Mouse (Mus musculus) cerebellum, postnatal 10 days (tissue): ENCODE results near the gene Pef1.

ENCODE experiments used
- DNase-seq, 2 experiments: peaks; one replicate each; pipeline ENCODE4 v3.0.0; 2021; ENCODE audit warnings: mixed read lengths in 2 of 2

The Pef1 gene

DNA sequence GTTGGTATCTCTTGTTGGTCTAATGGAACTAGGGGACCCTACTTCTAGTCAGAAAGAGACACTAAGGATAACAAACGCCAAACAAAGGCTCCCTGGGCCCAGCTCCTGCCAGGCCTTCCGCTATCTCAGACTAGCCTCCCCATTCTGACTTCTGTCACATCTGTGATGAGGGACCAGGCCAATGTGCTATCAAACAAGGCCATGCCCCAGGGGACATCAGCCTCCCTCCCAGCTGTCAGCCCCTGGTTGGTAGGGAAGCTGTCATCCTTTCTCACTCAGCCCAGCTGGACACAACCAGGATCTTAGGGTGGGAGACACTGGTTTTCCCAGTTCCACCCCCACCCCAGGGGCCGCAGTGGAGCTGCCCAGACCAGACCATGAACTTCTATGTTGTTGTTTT, 7.2 kb upstream of the Pef1 start:
- DNase-seq = no peak

DNA sequence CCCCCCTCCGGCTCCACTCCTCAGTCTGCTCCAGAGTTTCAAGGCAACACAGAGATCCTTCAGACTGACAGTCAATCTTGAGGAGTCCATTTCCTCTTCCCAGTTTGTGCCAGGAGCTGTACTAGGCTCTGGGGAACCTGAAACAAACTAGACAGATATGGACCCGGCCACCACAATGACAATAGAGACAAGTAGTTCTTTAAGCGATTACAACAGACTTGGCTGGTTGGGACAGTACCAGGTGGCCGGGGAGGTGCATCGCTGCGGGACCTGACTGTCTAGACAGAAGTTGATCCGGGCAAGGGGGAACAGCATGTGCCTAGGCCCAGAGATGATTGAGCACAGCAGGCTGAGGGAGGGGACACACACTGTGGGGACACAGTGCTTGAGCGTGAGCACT, 1.2 kb upstream of the Pef1 start:
- peak; percentile 78 to 89 for DNase-seq

GRCm38 (mm10) chr4:130103632-130104031, 1.3 kb downstream of the Pef1 start:
- DNase-seq = peak in 1 of 2 experiments; percentile 29

DNA sequence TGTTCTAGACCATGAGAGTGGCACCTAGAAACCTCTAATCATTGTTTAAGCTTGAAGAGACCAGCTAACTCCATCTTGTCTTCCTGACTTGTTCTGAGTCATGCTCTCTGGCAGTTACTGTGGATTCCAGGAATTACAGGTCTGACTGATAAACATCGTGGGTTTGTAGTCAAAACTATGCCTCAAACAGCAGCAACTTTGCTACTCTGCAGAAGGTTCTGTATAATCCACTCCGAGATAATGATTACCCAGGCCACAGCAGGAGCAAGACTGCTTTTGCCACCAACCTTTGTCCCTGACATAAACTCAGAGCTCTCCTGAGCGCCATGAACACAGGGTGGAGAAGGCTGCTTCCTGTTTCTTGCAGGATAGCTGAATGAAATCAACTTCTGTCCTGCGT, 2.2 kb downstream of the Pef1 start:
- no peak for DNase-seq

DNA sequence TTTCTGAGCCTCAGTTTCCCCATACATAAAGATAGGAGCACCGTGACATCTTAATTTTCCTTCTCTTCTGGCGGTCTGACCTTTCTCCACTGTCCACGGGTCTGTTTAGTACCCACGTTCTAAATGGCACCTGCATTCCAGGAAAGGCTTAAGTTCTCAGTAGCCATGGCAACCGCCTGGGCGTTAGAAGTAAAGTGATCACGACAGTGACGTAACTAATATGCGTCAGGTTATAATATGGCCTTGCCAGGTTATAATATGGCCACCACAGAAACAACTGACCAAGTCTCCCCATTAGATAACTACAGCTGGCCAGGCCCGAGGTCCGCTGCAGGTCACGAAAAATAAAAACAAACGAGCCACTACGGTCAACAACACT, 4.7 kb downstream of the Pef1 start:
- DNase-seq = no peak

GRCm38 (mm10) chr4:130107444-130108131, 5.2 kb downstream of the Pef1 start:
- DNase-seq = peak; percentile 100

- no peak for DNase-seq
These were observed 6.6 kb downstream of the Pef1 start for GRCm38 (mm10) chr4:130108929-130109328.

GRCm38 (mm10) chr4:130109666-130110065, 7.3 kb downstream of the Pef1 start:
- peak in 1 of 2 experiments; percentile 1 for DNase-seq

DNA sequence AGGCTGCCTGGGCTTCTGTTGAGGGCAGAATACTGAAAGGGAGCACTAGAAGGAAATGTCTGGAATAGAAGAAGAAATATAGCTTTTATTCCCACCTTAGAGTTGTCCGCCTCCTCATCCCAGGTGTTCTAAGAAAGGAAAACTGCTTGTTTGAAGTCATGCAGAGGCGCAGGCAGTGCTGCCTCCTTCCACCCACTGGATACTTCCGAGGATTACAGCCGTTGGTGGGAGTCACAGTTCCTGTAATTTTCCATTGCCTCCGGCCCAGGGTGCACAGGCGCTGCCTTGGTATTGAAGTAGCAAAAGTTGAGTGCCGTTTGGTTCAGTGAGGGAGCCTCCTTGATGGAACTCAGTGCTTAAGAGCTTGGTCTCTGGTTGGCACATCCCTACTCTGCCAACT, 7.7 kb downstream of the Pef1 start:
- DNase-seq = no peak

GRCm38 (mm10) chr4:130112299-130112698, 9.9 kb downstream of the Pef1 start:
- no peak for DNase-seq

DNA sequence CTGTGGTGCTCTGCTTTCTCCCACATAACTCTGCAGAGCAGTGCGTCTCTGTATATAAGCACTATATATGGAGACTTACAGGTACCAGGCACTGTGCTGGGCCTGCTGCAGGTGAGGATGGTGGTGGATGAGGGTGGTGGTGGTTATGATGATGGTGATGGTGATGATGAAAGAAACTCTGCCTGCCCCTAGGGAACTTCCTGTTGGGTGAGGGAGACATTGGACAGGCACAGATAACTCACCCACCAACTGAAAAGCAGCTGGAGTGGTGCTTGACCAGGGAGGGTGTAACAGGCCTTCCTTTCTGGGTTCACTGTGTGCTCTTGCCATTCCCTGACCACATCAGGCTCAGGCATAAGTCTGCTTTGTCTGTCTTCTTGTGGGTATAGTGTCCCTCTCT, 10.4 kb downstream of the Pef1 start:
- DNase-seq = no peak

DNA sequence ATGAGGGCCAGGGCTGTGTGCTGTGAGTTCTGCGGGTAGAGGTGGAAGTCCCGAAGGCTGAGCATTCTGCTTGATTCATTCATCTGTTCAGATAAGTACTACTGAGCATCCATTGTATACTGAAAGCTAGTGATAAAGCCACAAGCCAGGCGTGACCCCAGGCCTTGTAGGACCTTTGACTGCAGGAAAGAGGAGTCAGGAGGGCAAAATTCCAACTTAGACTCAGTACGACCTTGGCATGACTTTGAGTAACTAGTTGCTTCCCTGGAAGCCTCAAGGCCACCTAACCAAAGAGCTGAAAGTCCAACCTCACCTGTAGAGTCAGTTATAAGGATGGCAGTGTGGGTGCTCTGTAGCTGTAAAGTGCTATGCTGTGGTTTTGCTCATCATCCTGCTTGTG, 18.4 kb downstream of the Pef1 start:
- no peak for DNase-seq

GRCm38 (mm10) chr4:130121560-130121959, 19.2 kb downstream of the Pef1 start:
- peak in 1 of 2 experiments; percentile 3 for DNase-seq

GRCm38 (mm10) chr4:130123020-130123419, 20.7 kb downstream of the Pef1 start:
- DNase-seq = no peak

DNA sequence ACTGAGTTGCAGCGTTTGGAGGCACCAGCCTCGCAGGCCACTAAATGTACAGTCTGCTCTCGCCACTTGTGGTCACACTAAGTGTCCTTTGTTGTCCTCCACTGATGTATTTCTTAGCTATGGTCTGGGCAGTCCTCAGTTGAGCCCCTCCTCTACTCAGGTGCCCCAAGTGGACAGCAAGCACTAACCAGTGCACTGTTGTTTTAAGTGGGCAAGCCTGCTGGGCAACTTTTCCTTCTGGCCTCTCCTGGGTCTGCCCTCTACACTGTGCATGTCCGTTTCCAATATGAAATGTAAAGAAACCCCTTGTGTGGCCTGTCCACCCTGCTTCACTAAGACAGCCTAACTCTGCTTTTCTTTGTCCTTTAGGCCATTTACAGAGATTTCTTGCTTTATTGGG, 21.8 kb downstream of the Pef1 start:
- no peak for DNase-seq

DNA sequence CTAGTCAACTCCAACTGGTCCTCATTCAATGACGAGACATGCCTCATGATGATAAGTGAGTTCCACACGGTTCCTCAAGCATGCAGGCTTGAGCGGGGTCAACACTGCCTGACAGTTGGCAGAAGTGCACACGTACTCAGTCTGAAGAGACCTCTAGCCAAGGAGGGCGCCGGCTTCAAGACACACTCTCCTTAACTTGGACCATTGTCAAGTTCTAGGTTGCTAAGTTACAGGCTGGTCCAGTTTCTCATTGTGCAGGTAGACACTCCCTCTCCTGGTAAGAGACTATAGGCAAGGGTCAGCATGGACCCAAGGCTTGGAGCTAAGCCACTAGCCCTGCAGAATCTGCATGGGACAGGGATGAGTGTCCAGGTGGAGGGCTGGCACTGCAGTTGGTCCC, 22.8 kb downstream of the Pef1 start:
- peak in 1 of 2 experiments; percentile 2 for DNase-seq

DNA sequence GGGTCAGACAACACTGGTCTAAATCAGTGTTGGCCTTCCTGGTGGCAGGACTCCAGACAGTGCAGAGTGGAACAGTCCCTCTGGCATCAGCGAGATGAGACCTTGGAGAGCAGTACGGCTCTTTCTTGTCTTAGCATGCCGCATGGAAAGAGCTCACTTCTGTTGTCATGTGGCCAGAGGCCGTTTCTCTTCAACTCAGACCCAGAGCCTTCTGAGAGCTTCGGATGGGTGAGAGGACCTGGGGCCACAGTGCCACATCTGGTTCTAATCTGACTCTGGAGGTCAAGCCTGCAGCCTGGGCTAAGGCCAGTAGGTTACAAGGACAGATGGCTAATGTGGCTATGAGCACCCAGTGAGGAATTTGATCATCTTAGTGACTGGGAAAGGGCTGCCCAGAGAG, 23.6 kb downstream of the Pef1 start:
- peak in 1 of 2 experiments; percentile 7 for DNase-seq

GRCm38 (mm10) chr4:130128907-130129306, 26.5 kb downstream of the Pef1 start:
- DNase-seq = peak in 1 of 2 experiments; percentile 7

GRCm38 (mm10) chr4:130130082-130130481, 27.7 kb downstream of the Pef1 start:
- no peak for DNase-seq

DNA sequence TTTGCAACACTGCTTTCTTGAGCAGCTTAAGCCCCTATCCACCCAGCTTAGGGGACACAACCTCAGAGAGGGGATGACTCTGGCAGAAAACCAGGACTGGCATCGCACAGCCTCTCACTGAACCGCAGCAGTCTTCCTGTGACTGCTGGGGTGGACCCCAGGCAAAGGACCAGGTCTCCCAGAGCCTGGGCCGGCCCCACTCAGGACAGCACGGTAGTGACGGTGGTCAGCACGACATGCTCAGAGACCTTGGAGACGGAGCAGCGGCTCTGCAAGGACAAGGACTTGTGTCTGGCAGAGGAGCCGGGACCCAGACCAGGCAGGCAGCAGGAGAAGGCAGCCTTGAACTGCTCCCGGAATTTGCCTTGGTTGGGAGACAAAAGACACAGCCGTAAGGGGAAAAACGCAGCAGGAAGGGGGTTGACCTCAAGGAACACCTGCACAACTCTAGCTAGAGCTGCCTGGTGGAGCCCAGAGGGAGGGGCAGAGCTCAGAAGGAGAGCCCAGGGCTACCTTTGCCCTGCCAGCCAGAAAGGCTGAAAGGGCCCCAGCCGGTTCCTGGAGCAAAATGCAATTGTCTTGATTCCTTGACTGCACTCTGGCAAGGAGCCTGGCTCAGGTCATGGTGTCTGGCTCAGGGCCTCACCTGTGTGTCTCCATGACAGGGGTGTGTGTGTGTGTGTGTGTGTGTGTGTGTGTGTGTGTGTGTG, 28.4 kb downstream of the Pef1 start:
- peak; percentile 58 to 62 for DNase-seq

GRCm38 (mm10) chr4:130131448-130132105, 29.2 kb downstream of the Pef1 start:
- DNase-seq = no peak

- no peak for DNase-seq
These were observed 31.0 kb downstream of the Pef1 start for GRCm38 (mm10) chr4:130133399-130133798.

DNA sequence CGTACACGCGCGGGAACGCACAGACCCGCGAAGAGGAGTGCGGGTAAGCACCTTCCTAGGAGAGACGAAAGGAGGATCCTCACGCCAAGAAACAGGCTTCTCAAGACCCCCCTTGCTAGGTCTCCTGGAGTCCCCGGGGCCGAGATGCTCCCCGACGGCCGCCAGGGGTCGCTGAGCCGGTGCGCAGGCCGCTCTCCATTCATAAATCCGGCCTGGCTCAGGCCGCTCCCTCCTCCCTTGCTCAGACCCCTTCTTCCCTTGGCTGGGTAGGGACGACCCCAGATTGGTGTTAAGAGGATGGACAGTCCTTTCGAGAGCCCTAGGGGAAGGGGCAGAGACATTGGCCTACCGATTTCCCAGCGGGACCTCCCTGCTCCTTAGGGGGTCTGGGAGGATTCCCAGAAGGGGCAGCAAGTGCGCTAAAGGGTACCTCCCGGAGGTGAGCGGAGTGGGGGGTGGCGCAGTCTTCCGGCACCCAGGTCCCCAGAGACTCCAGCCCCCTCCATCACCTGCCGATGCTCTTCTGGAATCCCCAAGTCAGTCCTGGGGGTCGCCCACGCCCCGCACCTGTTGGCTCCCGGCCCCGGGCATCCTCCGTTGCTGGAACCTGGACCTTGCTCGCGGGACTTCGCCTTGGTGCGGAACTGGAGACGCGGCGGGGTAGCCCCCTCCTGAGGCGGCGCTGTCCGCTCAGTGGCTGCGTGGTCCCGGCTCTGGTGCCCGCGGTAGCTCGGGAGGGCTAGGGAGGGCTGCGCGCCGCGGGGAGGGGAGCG, 36.3 kb downstream of the Pef1 start:
- DNase-seq = peak; percentile 90 to 93
